Comparison of ENCODE assay signal across 13 mouse cellular contexts in the genomic region with DNA sequence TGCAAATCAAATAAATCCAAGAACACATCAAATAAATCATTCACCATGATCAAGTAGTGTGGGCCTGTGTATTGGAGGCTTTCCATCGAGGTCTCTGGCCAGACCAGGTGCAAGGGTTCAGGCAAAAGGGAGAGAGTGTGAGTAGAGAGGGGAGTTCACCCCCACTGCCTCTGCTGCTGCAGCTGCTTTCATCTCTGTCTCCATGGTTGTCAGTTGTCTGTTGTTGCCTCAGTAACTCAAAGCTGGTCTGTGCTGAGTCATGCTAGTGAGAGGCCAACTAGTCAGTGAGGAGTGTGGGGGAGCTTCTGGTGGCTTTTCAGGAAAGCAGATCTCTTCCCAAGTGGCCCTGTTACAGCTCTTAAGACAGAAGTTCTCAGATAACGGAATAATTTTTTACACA.
DNase-seq lines count a peak whose midpoint lies in the region; ATAC-seq lines count a peak whose summit lies in the region.
"Had no signal": no experiment of that assay in that cellular context is flagged by ENCODE, and none has a peak within 500 bp of the region (broad histone marks: within the 10 kb centered on the region; RNA-seq: fewer than 3 reads in every experiment).

No protein-coding gene starts in this region.

- H3K27me3 ChIP-seq in hindbrain, embryonic 11.5 days (ENCODE audit: control insufficient read depth, insufficient read depth, low read length) = no peaks in the 10 kb centered on the region
- no peaks in the 10 kb centered on the region for H3K27me3 ChIP-seq in hindbrain, embryonic 10.5 days (ENCODE audit: insufficient read depth, poor library complexity, severe bottlenecking)
- H3K27me3 ChIP-seq: embryonic facial prominence, embryonic 13.5 days; forebrain, embryonic 12.5 days; lung, embryonic 15.5 days had no signal

- H3K9ac ChIP-seq in hindbrain, embryonic 11.5 days (ENCODE audit: low read depth, low read length) = no peak overlapping the region
- H3K9ac ChIP-seq: embryonic facial prominence, embryonic 13.5 days; forebrain, embryonic 12.5 days; lung, embryonic 15.5 days had no signal

- 79% methylated on average over 2 of the region's 2 CpGs for WGBS in hindbrain, embryonic 11.5 days
- WGBS in hindbrain, embryonic 10.5 days = 77% methylated on average over 2 of the region's 2 CpGs

- no peak overlapping the region for H3K4me2 ChIP-seq in hindbrain, embryonic 11.5 days (replicated peaks; ENCODE audit: low read depth, low read length)
- H3K4me2 ChIP-seq: embryonic facial prominence, embryonic 13.5 days; forebrain, embryonic 12.5 days; lung, embryonic 15.5 days had no signal

- no peak overlapping the region for H3K27ac ChIP-seq in hindbrain, embryonic 11.5 days (ENCODE audit: low read depth, low read length)
- H3K27ac ChIP-seq in hindbrain, embryonic 10.5 days = no peak overlapping the region
- H3K27ac ChIP-seq: embryonic facial prominence, embryonic 13.5 days; forebrain, embryonic 12.5 days; lung, embryonic 15.5 days had no signal

- no peaks in the 10 kb centered on the region for H3K4me1 ChIP-seq in hindbrain, embryonic 11.5 days (replicated peaks; ENCODE audit: control insufficient read depth, insufficient read depth, low read length)
- H3K4me1 ChIP-seq in hindbrain, embryonic 10.5 days (replicated peaks) = no peaks in the 10 kb centered on the region
- H3K4me1 ChIP-seq: embryonic facial prominence, embryonic 13.5 days; forebrain, embryonic 12.5 days; lung, embryonic 15.5 days had no signal

- no peaks in the 10 kb centered on the region for H3K9me3 ChIP-seq in hindbrain, embryonic 11.5 days (ENCODE audit: control insufficient read depth, low read length)
- H3K9me3 ChIP-seq in hindbrain, embryonic 10.5 days = no peaks in the 10 kb centered on the region
- H3K9me3 ChIP-seq: embryonic facial prominence, embryonic 13.5 days; forebrain, embryonic 12.5 days; lung, embryonic 15.5 days had no signal

- H3K36me3 ChIP-seq in hindbrain, embryonic 11.5 days (ENCODE audit: control insufficient read depth, insufficient read depth, low read length) = no peaks in the 10 kb centered on the region
- H3K36me3 ChIP-seq in hindbrain, embryonic 10.5 days = no peaks in the 10 kb centered on the region
- H3K36me3 ChIP-seq: embryonic facial prominence, embryonic 13.5 days; forebrain, embryonic 12.5 days; lung, embryonic 15.5 days had no signal

- no peak for DNase-seq in hindbrain, embryonic 11.5 days (ENCODE audit: low spot score)
- no peak for DNase-seq in hindbrain, embryonic 10.5 days (ENCODE audit: low spot score)
- peak; percentile 9 to 14 for DNase-seq in right cerebral cortex, postnatal 36 days (ENCODE audit: low spot score in 2 of 2)
- DNase-seq in right cerebral cortex, postnatal 14 days = no peak
- peak; percentile 42 for DNase-seq in layer of hippocampus, adult 9-11 months
- no peak for DNase-seq in cerebellum, postnatal 36 days
- DNase-seq in spleen, postnatal 4 days (ENCODE audit: low spot score in 2 of 2) = no peak
- DNase-seq: cerebellum, adult 8-10 months; gastrocnemius, postnatal 10 days had no signal

- ATAC-seq in hindbrain, embryonic 11.5 days (ENCODE audit: low FRiP score) = peak; percentile 14; the same call in 1 of the 2 replicates
- ATAC-seq: inflammation-experienced regulatory T-cells, adult 6 months had no signal

- H3K4me3 ChIP-seq in hindbrain, embryonic 11.5 days (ENCODE audit: low read depth, low read length) = no peak overlapping the region
- no peak overlapping the region for H3K4me3 ChIP-seq in hindbrain, embryonic 10.5 days
- H3K4me3 ChIP-seq: embryonic facial prominence, embryonic 13.5 days; forebrain, embryonic 12.5 days; lung, embryonic 15.5 days had no signal

Comparison
In these comparisons a context has a peak if more than half of its experiments do, and no peak if none do; other contexts are left out.
1. DNase-seq: peak in right cerebral cortex, postnatal 36 days (2 of 2) and layer of hippocampus, adult 9-11 months (single experiment); none in hindbrain, embryonic 11.5 days (single experiment), hindbrain, embryonic 10.5 days (single experiment), right cerebral cortex, postnatal 14 days (single experiment), cerebellum, postnatal 36 days (0 of 2) and spleen, postnatal 4 days (0 of 2).